Mouse (Mus musculus) lung, adult 2 months (tissue): Measurements from ENCODE around the gene Ermp1.

Source experiments
- CTCF ChIP-seq: fragments of 200-500 bp; IDR thresholded peaks from 2 replicates; pipeline ENCODE4 v1.5.1; 2011; ENCODE audit warnings: mild to moderate bottlenecking, low read length, control low read depth; ENCODE audit not compliant: insufficient read depth
- POLR2A ChIP-seq: fragments of 200-500 bp; IDR thresholded peaks from 2 replicates; pipeline ENCODE4 v1.6.1; 2011; ENCODE audit warnings: low read depth, mild to moderate bottlenecking, control low read depth, low read length, borderline replicate concordance; ENCODE audit errors: extremely low read depth

DNA sequence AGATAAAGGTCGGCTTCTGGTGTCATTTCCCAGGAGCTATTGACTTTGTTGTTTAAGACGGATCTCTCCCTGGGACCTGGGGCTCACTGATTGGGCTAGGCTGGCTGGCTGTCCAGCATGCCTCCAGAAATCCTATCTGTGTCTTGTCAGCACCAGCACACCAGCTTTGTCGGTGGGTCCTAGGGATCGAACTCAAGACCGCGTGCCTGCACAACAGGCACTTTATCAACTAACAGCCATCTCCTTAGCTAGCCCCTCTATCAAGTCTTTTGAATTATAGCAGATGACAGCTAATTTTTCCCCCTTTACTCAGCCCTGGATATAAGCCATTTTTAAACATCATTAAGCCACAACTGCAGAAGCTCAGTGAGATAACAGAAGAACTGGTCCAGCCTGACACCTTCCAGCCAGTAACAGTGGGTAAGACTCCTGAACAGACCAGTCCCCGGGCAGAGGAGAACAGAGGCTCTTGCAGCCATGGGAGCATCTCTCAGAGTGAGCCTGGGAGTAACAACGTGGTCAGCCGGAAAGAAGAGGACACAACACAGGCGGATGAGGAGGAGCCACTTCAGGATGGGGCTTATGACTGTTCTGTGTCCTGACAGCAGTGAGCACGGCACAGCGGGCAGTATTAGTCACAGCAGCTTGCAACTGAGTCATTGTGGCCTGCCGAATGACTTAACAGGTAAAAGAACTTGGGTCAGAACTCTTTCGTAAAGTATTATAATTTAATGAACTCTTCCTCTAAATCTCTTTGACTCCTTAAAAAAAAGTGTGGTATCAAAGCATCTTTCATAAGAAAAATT is 44.5 kb downstream of the Ermp1 start:
- TF ChIP-seq CTCF: no peak
- TF ChIP-seq POLR2A: no peak
